Mouse (Mus musculus) left cerebral cortex, postnatal 4 days (tissue): ENCODE results near the gene Lad1. TPM values are rescaled to one million over a fixed set of nuclear protein-coding genes. Genes with fewer than 3 reads are reported as not detected.

Experiments
- DNase-seq: peaks from one replicate; pipeline ENCODE4 v3.0.0-alpha.2; 2022
- intact Hi-C: fragments of 180-260 bp; cut with DNase I; formaldehyde crosslinking; loops from one replicate; pipeline ENCODE4 v1.15.1; 2025
- total RNA-seq, 2 experiments: library from RNA; stranded (reverse); gene quantifications; 2 replicates each; pipeline ENCODE4 v1.2.3; 2021

Lad1 gene
- total RNA-seq, 2 experiments from 2014 or later = 0.64 to 0.86 TPM

GRCm38 (mm10) chr1:135864830-135865229 is 46.4 kb downstream of the Lad1 start:
- intact Hi-C loops = loop anchor here (2.0 kb wide), 1 partner anchor 80 kb away; no protein-coding TSS in a partner anchor
- DNase-seq = no peak

- peak; percentile 90 for DNase-seq
- intact Hi-C loops = loop anchor here (2.0 kb wide), 1 partner anchor 79 kb away; no protein-coding TSS in a partner anchor
Observed at GRCm38 (mm10) chr1:135865518-135866194, 47.3 kb downstream of the Lad1 start.

- DNase-seq = no peak
- intact Hi-C loops = no loop called here
Observed at GRCm38 (mm10) chr1:135868570-135868969, 50.2 kb downstream of the Lad1 start.

GRCm38 (mm10) chr1:135872991-135873390 is 54.6 kb downstream of the Lad1 start:
- DNase-seq = no peak
- intact Hi-C loops = no loop called here

GRCm38 (mm10) chr1:135877248-135877647 is 58.9 kb downstream of the Lad1 start:
- no peak for DNase-seq
- intact Hi-C loops = no loop called here

GRCm38 (mm10) chr1:135882385-135883109 is 64.1 kb downstream of the Lad1 start:
- intact Hi-C loops = no loop called here
- peak; percentile 67 for DNase-seq

Other genes starting within 250 kb of the Lad1 start
- gene Nav1, start 211.3 kb upstream of the Lad1 start, total RNA-seq = 100 to 1,000 TPM; 232 to 237 TPM
- 10 to 100 TPM; 31.2 to 32.8 TPM for gene Csrp1, start 98.5 kb upstream of the Lad1 start, total RNA-seq
- 10 to 100 TPM; 11.2 to 12.9 TPM for gene Phlda3, start 52.5 kb upstream of the Lad1 start, total RNA-seq
- gene Tnni1, start 39.2 kb upstream of the Lad1 start, total RNA-seq = not detected
- gene Tnnt2, start 17.8 kb downstream of the Lad1 start, total RNA-seq = under 1 TPM; 0.62 to 0.85 TPM
- under 1 TPM in 1 of 2 experiments, not detected in 1; 0.18 TPM for gene Pkp1, start 100.6 kb downstream of the Lad1 start, total RNA-seq
- under 1 TPM; 0.08 to 0.10 TPM for gene Igfn1, start 187.7 kb downstream of the Lad1 start, total RNA-seq
- gene Tmem9, start 189.6 kb downstream of the Lad1 start, total RNA-seq = 10 to 100 TPM; 64.2 to 77.1 TPM
- 1 to 10 TPM; 1.2 to 1.3 TPM for gene Ascl5, start 232.2 kb downstream of the Lad1 start, total RNA-seq
- under 1 TPM; 0.60 to 0.95 TPM for gene Cacna1s, start 234.2 kb downstream of the Lad1 start, total RNA-seq